Mouse (Mus musculus) stomach, postnatal 0 days (tissue): ENCODE results near the gene Olfr913.

Experiments
- CTCF ChIP-seq: IDR thresholded peaks from 2 replicates; pipeline ENCODE4 v1.5.1; 2016; ENCODE audit warnings: antibody characterized with exemption, low read depth, mild to moderate bottlenecking, moderate library complexity
- EP300 ChIP-seq: optimal IDR thresholded peaks from 2 replicates; pipeline ENCODE3; 2016; ENCODE audit warnings: antibody characterized with exemption

DNA sequence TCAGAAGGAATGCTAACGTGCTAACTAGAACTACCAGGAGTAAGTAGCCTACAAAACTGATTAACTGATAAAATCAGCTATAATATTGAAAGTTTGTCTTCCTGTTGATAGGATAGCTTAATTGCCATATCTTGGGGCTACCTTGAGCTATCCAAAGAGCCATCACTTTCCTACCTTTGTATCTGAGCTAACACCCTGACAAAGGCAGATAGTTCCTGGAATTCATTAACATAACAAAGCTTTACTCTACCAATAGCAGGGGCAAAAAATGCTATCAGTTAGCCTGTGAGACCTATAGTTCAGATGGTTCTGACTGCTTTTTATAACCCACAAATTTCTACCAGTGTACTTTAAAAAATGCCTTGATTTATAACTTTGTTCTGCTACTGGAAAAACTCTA lies 1.5 kb upstream of the Olfr913 start:
- no peak for TF ChIP-seq EP300
- TF ChIP-seq CTCF, result no peak
